Mouse (Mus musculus) CD8-positive naive resting alpha-beta T cell, adult 2 months (primary cell): Measurements from ENCODE around the gene Hist1h4h.

Source experiments
- DNase-seq, 2 experiments: peaks; one replicate each; pipeline ENCODE4 v3.0.0; 2022; ENCODE audit warnings: low read depth in 2 of 2, low spot score in 2 of 2

Hist1h4h gene

DNA sequence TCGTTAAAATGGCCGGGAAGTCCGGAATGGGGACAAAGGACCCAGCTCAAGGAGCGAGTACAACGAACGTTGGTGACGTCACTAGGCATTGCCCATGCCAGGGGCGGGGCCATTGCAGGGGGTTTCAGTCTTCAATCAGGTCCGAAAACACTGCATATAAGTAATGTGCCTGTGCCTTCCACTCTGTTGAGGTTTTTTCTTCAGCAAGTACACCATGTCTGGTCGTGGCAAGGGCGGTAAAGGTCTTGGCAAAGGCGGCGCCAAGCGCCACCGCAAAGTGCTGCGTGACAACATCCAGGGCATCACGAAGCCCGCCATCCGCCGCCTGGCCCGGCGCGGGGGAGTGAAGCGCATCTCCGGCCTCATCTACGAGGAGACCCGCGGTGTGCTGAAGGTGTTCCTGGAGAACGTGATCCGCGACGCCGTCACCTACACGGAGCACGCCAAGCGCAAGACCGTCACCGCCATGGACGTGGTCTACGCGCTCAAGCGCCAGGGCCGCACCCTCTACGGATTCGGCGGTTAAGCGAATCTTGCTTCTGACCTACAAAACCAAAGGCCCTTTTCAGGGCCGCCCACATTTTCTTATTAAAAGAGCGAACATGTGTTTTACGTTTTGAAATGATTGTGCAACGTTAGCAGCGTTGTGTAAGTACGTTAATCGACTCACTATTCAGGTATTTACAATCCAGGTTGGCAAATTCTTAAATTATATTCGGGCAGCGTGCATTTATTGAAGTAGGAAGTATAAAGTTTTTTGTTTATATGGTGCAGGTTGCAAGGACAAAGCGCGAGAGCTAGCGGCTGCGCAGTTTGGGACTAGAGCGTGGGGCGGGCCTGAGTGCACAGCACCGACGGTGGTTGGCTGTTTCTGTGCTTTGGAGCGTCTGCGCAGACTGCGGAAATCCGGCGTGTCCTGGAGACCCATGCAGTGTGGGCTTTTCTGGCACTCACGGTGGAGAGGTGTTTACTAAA lies at the start of gene Hist1h4h:
Hist1h4h (plus strand) TSS at position 150 of the 975 bp plus-strand sequence.
- peak; percentile 91 to 95 for DNase-seq

GRCm38 (mm10) chr13:23483153-23483552 lies 47.7 kb upstream of the Hist1h4h start:
- DNase-seq: no peak

GRCm38 (mm10) chr13:23485271-23485670 lies 45.6 kb upstream of the Hist1h4h start:
- DNase-seq: no peak

GRCm38 (mm10) chr13:23488400-23489322 lies 42.2 kb upstream of the Hist1h4h start, which contains the start of gene Btn2a2:
Btn2a2 (minus strand) TSS chr13:23488857.
- DNase-seq: peak; percentile 11 to 14

DNA sequence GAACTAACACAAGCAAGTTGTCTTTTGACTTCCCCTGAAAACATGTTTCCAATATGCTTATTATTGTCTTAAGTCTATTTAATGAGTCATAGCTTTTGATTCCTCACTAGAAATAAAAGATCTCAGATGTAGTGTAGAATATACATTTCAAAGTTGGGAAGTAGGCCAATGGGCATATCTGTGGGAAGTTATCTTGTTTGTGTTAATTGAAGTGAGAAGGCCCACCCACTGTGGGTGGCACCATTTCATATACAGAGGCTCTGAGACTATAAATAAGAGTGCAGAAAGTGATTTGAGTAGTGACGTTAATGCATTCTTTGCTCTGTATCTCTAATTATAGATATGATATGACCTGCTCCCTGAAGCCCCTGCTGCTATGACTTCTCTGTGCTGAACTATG lies 40.0 kb upstream of the Hist1h4h start:
- no peak for DNase-seq

DNA sequence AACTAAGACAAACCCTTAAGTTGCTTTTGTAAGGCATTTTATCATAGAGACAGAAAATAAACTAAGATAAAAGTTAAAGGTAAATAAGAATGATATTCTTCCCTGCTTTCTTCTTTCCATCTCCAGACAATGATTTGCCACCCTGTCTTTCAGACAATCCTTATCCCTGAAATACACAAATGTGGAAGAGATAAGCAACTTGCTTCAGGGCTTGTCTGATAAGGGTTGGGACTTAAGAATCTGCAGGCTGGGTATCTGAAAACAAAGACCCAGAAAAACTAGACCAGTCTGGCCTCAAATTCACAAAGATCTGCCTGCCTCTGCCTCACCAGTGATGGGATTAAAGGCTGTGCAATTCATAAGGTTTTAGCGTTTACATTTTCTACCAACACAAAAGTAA lies 39.6 kb upstream of the Hist1h4h start:
- DNase-seq: no peak

- no peak for DNase-seq
Measured at GRCm38 (mm10) chr13:23491990-23492389, 38.9 kb upstream of the Hist1h4h start.

DNA sequence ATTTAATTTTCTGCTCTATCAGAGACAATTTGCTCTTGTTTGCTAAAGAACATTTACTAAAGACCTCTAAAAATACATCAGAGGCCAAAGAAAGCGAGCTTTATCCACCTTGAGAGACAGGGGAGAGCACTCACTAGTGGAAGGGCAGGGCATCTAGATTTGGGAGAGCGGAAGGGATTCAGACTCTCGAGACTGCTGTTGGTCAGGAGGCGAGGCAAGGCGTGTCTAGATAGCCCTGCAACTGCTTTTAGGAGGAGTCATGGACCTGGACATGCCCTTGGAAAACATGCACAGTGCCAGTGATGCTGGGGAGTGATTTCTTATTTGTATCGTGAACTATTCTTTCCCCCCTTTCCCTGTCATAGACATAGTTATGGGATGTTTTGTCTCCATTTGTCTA lies 35.3 kb upstream of the Hist1h4h start:
- no peak for DNase-seq

DNA sequence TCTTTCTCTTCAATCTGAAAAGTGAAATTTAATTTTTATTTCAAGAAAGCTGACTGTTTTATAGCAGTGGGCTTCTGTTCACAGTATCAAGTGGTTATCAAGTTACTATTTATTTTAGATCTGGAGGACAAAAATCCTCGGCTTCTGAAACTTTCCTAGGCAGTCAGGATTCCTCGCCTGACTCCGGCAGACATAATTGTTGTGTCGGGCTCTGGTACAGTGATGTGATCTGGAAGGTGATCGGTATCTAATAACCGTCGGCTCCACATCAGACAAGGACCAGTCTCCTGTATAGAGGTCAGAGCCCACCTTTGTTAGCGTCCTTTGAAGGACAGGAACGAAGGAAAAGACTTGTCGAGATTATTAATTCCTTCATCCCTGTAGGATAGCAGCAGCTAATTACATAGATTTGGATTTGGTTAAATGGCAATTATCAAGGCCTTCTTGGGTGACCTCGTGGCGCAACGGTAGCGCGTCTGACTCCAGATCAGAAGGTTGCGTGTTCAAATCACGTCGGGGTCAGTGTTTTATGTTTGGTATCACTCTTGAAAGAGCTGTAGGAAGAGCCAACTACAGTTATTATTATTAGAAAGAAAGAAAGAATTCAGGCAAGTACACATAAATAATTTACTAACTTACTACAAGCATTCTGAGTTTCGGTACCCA lies 33.1 kb upstream of the Hist1h4h start:
- DNase-seq: no peak

DNA sequence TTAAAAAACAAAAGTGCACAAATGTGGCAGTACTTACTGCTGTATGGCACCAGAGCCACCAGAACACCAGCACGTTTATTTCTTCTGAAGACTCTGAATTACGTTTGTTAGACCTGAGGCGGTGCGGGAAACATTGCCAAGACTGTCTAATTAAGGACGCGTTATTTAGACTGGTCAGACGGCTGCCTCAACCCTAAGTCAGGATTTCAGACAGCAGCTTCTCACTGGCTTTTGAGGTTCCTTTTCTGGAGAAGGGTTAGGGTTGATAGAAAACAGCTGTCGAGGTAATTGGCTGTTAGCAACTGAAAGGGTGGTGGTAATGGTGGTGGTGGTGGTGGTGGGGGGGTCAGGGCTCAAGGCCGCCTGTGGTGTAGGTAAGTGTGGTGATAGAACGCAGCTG lies 32.2 kb upstream of the Hist1h4h start:
- DNase-seq: no peak

DNA sequence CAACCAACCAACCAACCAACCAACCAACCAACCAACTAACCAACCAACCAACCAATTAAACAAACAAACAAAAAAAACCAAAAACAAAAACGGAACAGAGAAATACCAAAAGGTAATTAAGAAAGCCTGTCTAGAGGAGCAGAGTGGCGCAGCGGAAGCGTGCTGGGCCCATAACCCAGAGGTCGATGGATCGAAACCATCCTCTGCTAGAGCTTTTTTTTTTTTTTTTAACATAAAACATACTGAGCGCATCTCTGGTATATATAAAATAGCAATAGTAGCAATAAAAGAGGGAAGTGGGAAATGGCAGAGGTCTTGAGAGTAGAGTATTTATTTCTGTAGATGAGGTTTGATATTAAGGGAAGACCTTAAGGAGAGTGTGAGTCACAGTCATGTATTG lies 30.9 kb upstream of the Hist1h4h start:
- DNase-seq: no peak

DNA sequence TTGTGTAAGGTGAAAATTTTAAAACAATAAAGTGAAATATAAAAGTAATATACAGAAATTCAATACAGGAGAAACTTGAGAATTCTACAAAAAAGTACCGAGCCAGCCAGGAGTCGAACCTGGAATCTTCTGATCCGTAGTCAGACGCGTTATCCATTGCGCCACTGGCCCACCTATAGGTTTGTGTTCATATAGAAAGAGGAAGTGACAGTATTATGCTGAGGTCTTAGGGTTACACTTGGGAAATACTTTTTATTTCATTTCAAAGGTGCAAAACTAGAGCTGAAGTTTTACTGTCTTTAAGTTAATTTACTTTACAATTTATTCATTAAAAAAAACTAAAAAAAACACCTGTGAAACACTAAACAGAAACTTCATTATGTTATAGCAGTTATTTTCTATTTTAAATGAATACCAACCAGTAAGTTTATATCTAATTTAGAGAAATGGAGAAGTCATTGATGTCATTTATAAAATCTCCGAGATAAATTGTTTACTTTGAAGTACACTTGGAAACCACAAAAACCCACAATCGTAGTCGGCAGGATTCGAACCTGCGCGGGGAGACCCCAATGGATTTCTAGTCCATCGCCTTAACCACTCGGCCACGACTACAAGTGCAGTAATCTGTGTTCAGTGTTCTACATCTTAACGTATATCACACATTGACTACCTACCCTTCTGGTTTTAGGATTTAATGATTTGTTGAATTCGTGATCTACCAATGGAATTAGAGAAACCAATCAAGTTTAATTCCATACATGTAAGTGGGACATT lies 30.2 kb upstream of the Hist1h4h start:
- DNase-seq: peak; percentile 78 to 84

- no peak for DNase-seq
Measured at GRCm38 (mm10) chr13:23501511-23501910, 29.3 kb upstream of the Hist1h4h start.

DNA sequence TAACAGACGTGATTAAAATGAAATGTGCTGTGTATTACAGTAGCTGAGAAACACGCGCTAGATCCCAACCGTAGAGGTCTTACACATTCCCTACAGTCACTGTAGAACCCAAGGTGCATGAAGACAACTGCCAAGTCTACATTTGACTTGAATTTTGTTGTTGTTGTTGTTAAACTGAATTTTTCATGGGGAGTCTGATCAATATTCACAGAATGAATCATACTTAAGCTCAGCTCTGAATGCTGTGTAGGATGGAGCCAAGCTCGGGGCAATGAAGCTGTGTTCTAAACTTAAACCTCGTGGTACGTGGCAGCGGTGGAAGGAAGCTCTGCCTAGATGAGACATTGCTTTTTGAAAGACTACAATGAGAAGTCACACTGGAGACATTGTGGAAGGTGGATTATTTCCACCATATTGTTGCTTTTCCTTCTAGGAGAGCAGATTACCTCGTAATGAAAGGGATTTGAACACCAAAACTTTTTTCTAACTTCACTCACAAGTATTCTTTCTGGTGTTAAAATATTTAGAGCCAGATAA lies 28.8 kb upstream of the Hist1h4h start:
- DNase-seq: no peak

DNA sequence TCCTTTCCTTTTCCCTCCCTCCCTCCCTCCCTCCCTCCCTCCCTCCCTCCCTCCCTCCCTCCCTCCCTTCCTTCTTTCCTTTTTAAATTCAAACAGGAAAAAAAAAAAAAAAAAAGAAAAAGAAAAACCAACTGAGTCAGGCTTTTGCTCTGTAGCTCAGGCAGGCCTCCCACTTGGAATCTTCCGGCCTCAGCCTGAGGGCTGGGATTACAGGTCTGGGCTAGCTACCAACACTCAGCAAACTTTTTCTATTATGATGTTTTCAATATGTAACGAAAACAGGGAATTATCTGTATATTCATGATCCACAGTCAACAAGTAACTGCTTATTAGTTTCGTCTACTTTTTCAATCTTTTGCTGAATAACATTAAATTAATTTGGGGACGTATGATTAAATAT lies 27.9 kb upstream of the Hist1h4h start:
- no peak for DNase-seq

DNA sequence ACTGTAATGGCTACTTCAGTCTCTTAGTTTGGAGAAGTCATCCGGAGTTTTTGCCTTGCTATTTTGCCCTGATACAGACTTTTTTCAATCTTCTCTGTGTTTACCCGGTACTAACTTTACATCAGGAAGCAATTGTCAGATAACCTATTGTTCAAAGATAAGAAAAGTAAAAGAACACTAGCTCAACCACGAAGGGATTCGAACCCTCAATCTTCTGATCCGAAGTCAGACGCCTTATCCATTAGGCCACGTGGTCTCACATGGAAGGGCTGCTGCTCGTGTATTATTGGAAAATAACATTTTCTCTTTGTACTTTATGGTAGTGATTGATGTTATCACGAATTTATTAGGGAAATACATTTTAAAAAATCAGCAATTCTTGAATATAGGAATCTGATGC lies 27.1 kb upstream of the Hist1h4h start:
- DNase-seq: peak; percentile 41 to 57

GRCm38 (mm10) chr13:23505662-23506345 lies 25.0 kb upstream of the Hist1h4h start:
- DNase-seq: no peak

- DNase-seq: peak; percentile 42 to 53
Measured at GRCm38 (mm10) chr13:23506351-23506750, 24.5 kb upstream of the Hist1h4h start.

DNA sequence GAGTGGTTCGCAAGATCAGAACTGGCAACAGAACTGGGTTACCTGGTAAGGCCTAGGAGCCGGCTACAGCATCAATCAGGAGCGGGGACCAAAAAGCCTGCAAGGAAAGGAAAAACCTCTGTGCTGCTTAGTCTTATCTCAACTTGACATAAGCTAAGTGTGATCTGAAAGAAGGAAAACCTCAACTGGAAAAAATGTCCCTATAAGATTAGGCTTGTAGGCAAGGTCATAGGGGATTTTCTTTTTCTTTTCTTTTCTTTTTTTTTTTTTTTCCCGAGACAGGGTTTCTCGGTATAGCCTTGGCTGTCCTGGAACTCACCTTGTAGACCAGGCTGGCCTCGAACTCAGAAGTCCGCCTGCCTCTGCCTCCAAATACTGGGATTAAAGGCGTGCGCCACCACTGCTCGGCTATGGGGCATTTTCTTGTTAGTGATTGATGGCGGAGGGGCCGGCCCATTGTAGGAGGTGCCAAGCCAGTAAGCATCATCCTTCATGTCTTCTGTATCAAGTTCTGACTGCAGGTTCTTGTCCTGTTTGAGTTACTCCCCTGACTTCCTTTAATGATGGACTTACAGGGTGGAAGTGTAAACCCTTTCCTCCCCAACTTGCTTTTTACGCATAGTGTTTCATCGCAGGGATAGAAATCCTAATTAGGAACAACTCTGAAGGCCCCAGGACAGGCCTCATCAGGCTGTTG lies 23.9 kb upstream of the Hist1h4h start:
- DNase-seq: no peak
